Mouse (Mus musculus) liver, embryonic 14.5 days (tissue): ENCODE measurements around the gene Map2.

Experiments
- CTCF ChIP-seq: IDR thresholded peaks from 2 replicates; pipeline ENCODE4 v1.5.1; 2016; ENCODE audit warnings: antibody characterized with exemption, low read depth, control low read depth
- EP300 ChIP-seq: IDR thresholded peaks from 2 replicates; pipeline ENCODE4 v1.6.1; 2016; ENCODE audit warnings: antibody characterized with exemption, low read depth

DNA sequence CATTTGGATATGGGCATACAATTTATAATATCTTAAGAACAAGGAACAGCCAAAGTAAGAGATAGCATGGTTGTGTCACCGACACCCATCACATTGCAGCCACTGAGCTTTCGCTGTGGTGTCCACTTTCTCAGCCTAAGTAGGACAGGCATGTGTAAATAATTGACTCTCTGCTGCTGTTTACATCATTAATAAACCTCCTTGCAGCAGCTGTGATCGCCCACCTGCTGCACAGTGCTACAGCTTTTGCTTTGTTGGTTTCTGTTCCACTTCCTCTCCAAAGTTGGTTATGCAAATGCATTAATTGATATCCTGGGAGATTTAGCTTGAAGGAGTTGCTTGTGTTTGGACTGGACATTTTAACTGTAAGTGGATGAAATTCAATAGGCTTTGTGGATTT lies 53.1 kb downstream of the Map2 start:
- TF ChIP-seq CTCF: no peak
- no peak for TF ChIP-seq EP300
